Mouse (Mus musculus) MEL (cell line): ENCODE results near the gene Trim8. TPM values are rescaled to one million over a fixed set of nuclear protein-coding genes. Genes with fewer than 3 reads are reported as not detected.

Experiments used
- DNase-seq: peaks from one replicate; pipeline ENCODE4 v3.0.0; 2011; ENCODE audit warnings: low read depth, low spot score
- H3K27ac ChIP-seq: 2 replicates; pipeline ENCODE4 v1.5.1; 2012; ENCODE audit warnings: low read depth, mild to moderate bottlenecking, control low read depth, low read length, moderate library complexity; ENCODE audit not compliant: control insufficient read depth
- H3K27me3 ChIP-seq, 2 experiments: fragments of 150-350 bp in 1 of 2; sonication (generic) in 1 of 2; 2 replicates each; pipeline ENCODE4 v1.6.1; 2012; ENCODE audit warnings: low read length in 2 of 2, mild to moderate bottlenecking in 2 of 2, improper control_type of control experiment in 1 of 2, moderate library complexity in 1 of 2; ENCODE audit not compliant: insufficient read depth in 2 of 2, control insufficient read depth in 1 of 2
- H3K36me3 ChIP-seq, 2 experiments: 2 replicates each; pipeline ENCODE4 v1.6.1; 2012 to 2014; ENCODE audit warnings: low read length in 2 of 2, improper control_type of control experiment in 1 of 2, inconsistent platforms in 1 of 2, mild to moderate bottlenecking in 1 of 2; ENCODE audit not compliant: insufficient read depth in 2 of 2, control insufficient read depth in 1 of 2
- H3K4me1 ChIP-seq, 2 experiments: fragments of 150-350 bp in 1 of 2; sonication (generic) in 1 of 2; 2 replicates each; pipeline ENCODE4 v1.6.1; 2012; ENCODE audit warnings: low read length in 2 of 2, improper control_type of control experiment in 1 of 2, mild to moderate bottlenecking in 1 of 2; ENCODE audit not compliant: insufficient read depth in 2 of 2, control insufficient read depth in 1 of 2
- H3K4me3 ChIP-seq, 2 experiments: fragments of 150-350 bp in 1 of 2; sonication (generic) in 1 of 2; 2 replicates each; pipeline ENCODE4 v1.5.1; 2012; ENCODE audit warnings: low read depth in 2 of 2, low read length in 2 of 2, mild to moderate bottlenecking in 2 of 2, moderate library complexity in 2 of 2, control low read depth in 1 of 2, improper control_type of control experiment in 1 of 2; ENCODE audit not compliant: control insufficient read depth in 1 of 2, insufficient read depth in 1 of 2
- H3K79me2 ChIP-seq: 2 replicates; pipeline ENCODE4 v1.6.1; 2012; ENCODE audit warnings: mild to moderate bottlenecking, low read length, moderate library complexity; ENCODE audit not compliant: control insufficient read depth, poor library complexity, insufficient read depth
- H3K9ac ChIP-seq: 2 replicates; pipeline ENCODE4 v1.6.1; 2012; ENCODE audit warnings: low read depth, mild to moderate bottlenecking, control low read depth, low read length, moderate library complexity; ENCODE audit not compliant: control insufficient read depth, poor library complexity, severe bottlenecking
- H3K9me3 ChIP-seq: fragments of 150-350 bp; sonication (generic); replicated peaks from 2 replicates; pipeline ENCODE4 v1.6.1; 2012; ENCODE audit warnings: mild to moderate bottlenecking, low read length, improper control_type of control experiment, moderate library complexity; ENCODE audit not compliant: insufficient read depth
- BHLHE40 ChIP-seq: IDR thresholded peaks from 2 replicates; pipeline ENCODE4 v1.6.1; 2012; ENCODE audit warnings: low read depth, mild to moderate bottlenecking, inconsistent platforms, low read length, improper control_type of control experiment, borderline replicate concordance
- CHD1 ChIP-seq: IDR thresholded peaks from 2 replicates; pipeline ENCODE4 v1.6.1; 2012; ENCODE audit warnings: low read depth, mild to moderate bottlenecking, inconsistent platforms, low read length, improper control_type of control experiment
- CTCF ChIP-seq, 3 experiments: IDR thresholded peaks in 2 of 3; conservative IDR thresholded peaks in 1 of 3; 2 replicates each; pipeline ENCODE4 v1.5.1; 2011 to 2012; ENCODE audit warnings: low read length in 3 of 3, low read depth in 2 of 3, mild to moderate bottlenecking in 2 of 3, improper control_type of control experiment in 1 of 3, inconsistent platforms in 1 of 3, mixed read lengths in 1 of 3, moderate library complexity in 1 of 3; ENCODE audit not compliant: control insufficient read depth in 1 of 3, insufficient read depth in 1 of 3, poor library complexity in 1 of 3, severe bottlenecking in 1 of 3
- ETS1 ChIP-seq: IDR thresholded peaks from 2 replicates; pipeline ENCODE4 v1.6.1; 2012; ENCODE audit warnings: low read depth, mild to moderate bottlenecking, inconsistent platforms, low read length, improper control_type of control experiment, moderate library complexity
- GABPA ChIP-seq: IDR thresholded peaks from 2 replicates; pipeline ENCODE4 v1.6.1; 2012; ENCODE audit warnings: low read depth, mild to moderate bottlenecking, inconsistent platforms, low read length, improper control_type of control experiment, moderate library complexity
- GATA1 ChIP-seq: IDR thresholded peaks from 2 replicates; pipeline ENCODE4 v1.6.1; 2011; ENCODE audit warnings: low read depth, low read length, improper control_type of control experiment
- HCFC1 ChIP-seq: IDR thresholded peaks from 2 replicates; pipeline ENCODE4 v1.6.1; 2012; ENCODE audit warnings: low read depth, mild to moderate bottlenecking, inconsistent platforms, low read length, improper control_type of control experiment, moderate library complexity
- JUND ChIP-seq: IDR thresholded peaks from 2 replicates; pipeline ENCODE4 v1.6.1; 2011; ENCODE audit warnings: low read depth, mild to moderate bottlenecking, improper control_type of control experiment, low read length
- MAX ChIP-seq: IDR thresholded peaks from 2 replicates; pipeline ENCODE4 v1.6.1; 2011; ENCODE audit warnings: low read length, improper control_type of control experiment
- MAZ ChIP-seq: IDR thresholded peaks from 2 replicates; pipeline ENCODE4 v1.6.1; 2012; ENCODE audit warnings: low read depth, mild to moderate bottlenecking, inconsistent platforms, low read length, improper control_type of control experiment
- MEF2A ChIP-seq: IDR thresholded peaks from 2 replicates; pipeline ENCODE4 v1.6.1; 2014; ENCODE audit warnings: low read depth, mild to moderate bottlenecking, inconsistent platforms, low read length, improper control_type of control experiment; ENCODE audit not compliant: poor library complexity, insufficient replicate concordance, severe bottlenecking; ENCODE audit errors: extremely low read depth
- MXI1 ChIP-seq: IDR thresholded peaks from 2 replicates; pipeline ENCODE4 v1.6.1; 2011; ENCODE audit warnings: mild to moderate bottlenecking, low read depth, low read length, improper control_type of control experiment
- MYB ChIP-seq: IDR thresholded peaks from 2 replicates; pipeline ENCODE4 v1.6.1; 2011; ENCODE audit warnings: mild to moderate bottlenecking, low read depth, low read length, improper control_type of control experiment
- MYC ChIP-seq: IDR thresholded peaks from 2 replicates; pipeline ENCODE4 v1.6.1; 2011; ENCODE audit warnings: low read depth, mild to moderate bottlenecking, low read length, improper control_type of control experiment, moderate library complexity
- NELFE ChIP-seq: IDR thresholded peaks from 2 replicates; pipeline ENCODE4 v1.6.1; 2011; ENCODE audit warnings: low read depth, low read length, improper control_type of control experiment
- NRF1 ChIP-seq: IDR thresholded peaks from 2 replicates; pipeline ENCODE4 v1.6.1; 2014; ENCODE audit warnings: low read depth, mild to moderate bottlenecking, inconsistent platforms, low read length, improper control_type of control experiment, moderate library complexity; ENCODE audit not compliant: poor library complexity, insufficient read depth, severe bottlenecking
- POLR2A ChIP-seq, 2 experiments: IDR thresholded peaks; 2 replicates each; pipeline ENCODE4 v1.6.1; 2011 to 2012; ENCODE audit warnings: low read length in 2 of 2, mild to moderate bottlenecking in 2 of 2, control low read depth in 1 of 2, improper control_type of control experiment in 1 of 2, low read depth in 1 of 2, moderate library complexity in 1 of 2; ENCODE audit not compliant: control insufficient read depth in 1 of 2, insufficient read depth in 1 of 2, poor library complexity in 1 of 2
- POLR2AphosphoS2 ChIP-seq: IDR thresholded peaks from 2 replicates; pipeline ENCODE4 v1.6.1; 2011; ENCODE audit warnings: low read length, improper control_type of control experiment
- RCOR1 ChIP-seq: IDR thresholded peaks from 2 replicates; pipeline ENCODE4 v1.6.1; 2012; ENCODE audit warnings: low read depth, mild to moderate bottlenecking, inconsistent platforms, low read length, improper control_type of control experiment
- SMC3 ChIP-seq: IDR thresholded peaks from 2 replicates; pipeline ENCODE4 v1.6.1; 2011; ENCODE audit warnings: low read depth, low read length, improper control_type of control experiment
- TAL1 ChIP-seq: IDR thresholded peaks from 2 replicates; pipeline ENCODE4 v1.6.1; 2012; ENCODE audit warnings: mild to moderate bottlenecking, inconsistent platforms, low read length, moderate library complexity, mixed read lengths
- TCF12 ChIP-seq: IDR thresholded peaks from 2 replicates; pipeline ENCODE4 v1.6.1; 2014; ENCODE audit warnings: low read depth, mild to moderate bottlenecking, inconsistent platforms, low read length, improper control_type of control experiment, moderate library complexity
- UBTF ChIP-seq: IDR thresholded peaks from 2 replicates; pipeline ENCODE4 v1.6.1; 2012; ENCODE audit warnings: low read depth, mild to moderate bottlenecking, inconsistent platforms, low read length, improper control_type of control experiment, moderate library complexity, borderline replicate concordance; ENCODE audit not compliant: insufficient read depth
- ZNF384 ChIP-seq: IDR thresholded peaks from 2 replicates; pipeline ENCODE4 v1.6.1; 2012; ENCODE audit warnings: low read depth, mild to moderate bottlenecking, inconsistent platforms, low read length, improper control_type of control experiment
- polyA plus RNA-seq, 2 experiments: library from polyadenylated mRNA; stranded (reverse) in 1 of 2; unstranded in 1 of 2; fragments of >175 nt in 1 of 2; fragments of >200 nt in 1 of 2; gene quantifications; 2 replicates each; pipeline versions ENCODE4 v1.2.1 to v1.2.4; 2012; ENCODE audit warnings: low replicate concordance in 2 of 2, low read depth in 1 of 2; ENCODE audit not compliant: insufficient read length in 2 of 2, insufficient read depth in 1 of 2, missing spikeins in 1 of 2
- total RNA-seq: library from RNA; depleted of rRNA; stranded (reverse); fragments of 300-350 nt; gene quantifications from 2 replicates; pipeline ENCODE4 v1.2.3, GENCODE M21; 2012

Trim8 gene
- total and polyA plus RNA-seq, 3 experiments: 19.1 to 57.2 TPM; not detected in 1

GRCm38 (mm10) chr19:46499836-46500580 is 1.5 kb upstream of the Trim8 start (continued):
- TF ChIP-seq RCOR1 (peak; percentile 42; the same call in 1 of the 2 replicates), GABPA (no peak), CHD1 (no peak; the same call in 1 of the 2 replicates), TAL1 (no peak), POLR2A (IDR thresholded peaks at IDR 0.05; ENCODE audit: control insufficient read depth in 1 of 2, insufficient read depth in 1 of 2, low read depth in 1 of 2, low read length in 2 of 2, poor library complexity in 1 of 2) (peak; percentile 52 to 75; a peak in 3 of 4 replicates), BHLHE40 (peak; percentile 98), NRF1 (no peak)

GRCm38 (mm10) chr19:46500581-46501341 is 741 bp upstream of the Trim8 start:
- Histone ChIP-seq H3K27ac (peak overlapping the region; percentile 96), H3K9me3 (no peaks in the 10 kb centered on the region), H3K4me3 (peak overlapping the region; percentile 76 to 82), H3K36me3 (peaks cover 0 to 13% of the 10 kb centered on the region in 2 experiments; a peak in 2 of 4 replicates), H3K79me2 (peaks cover 50% of the 10 kb centered on the region), H3K4me1 (peaks cover 5 to 18% of the 10 kb centered on the region in 2 experiments; a peak in 3 of 4 replicates), H3K27me3 (no peaks in the 10 kb centered on the region), H3K9ac (peak overlapping the region; percentile 97)
- DNase-seq: peak; percentile 71
- TF ChIP-seq MAX: no peak
- no peak for TF ChIP-seq TAL1
- 0 out of 2 replicates have a peak, but pooled peaks have one; percentile 9 for TF ChIP-seq HCFC1
- peak; percentile 84 for TF ChIP-seq ZNF384
- peak; percentile 94 for TF ChIP-seq CHD1
- TF ChIP-seq SMC3: no peak
- TF ChIP-seq BHLHE40: no peak
- no peak for TF ChIP-seq JUND
- TF ChIP-seq RCOR1: no peak
- peak; percentile 56 for TF ChIP-seq MXI1
- TF ChIP-seq GATA1: no peak
- no peak for TF ChIP-seq POLR2AphosphoS2
- no peak for TF ChIP-seq MYB
- TF ChIP-seq POLR2A (IDR thresholded peaks at IDR 0.05; ENCODE audit: control insufficient read depth in 1 of 2, insufficient read depth in 1 of 2, low read depth in 1 of 2, low read length in 2 of 2, poor library complexity in 1 of 2): peak in 1 of 2 experiments; percentile 32; a peak in 2 of 4 replicates
- TF ChIP-seq MAZ: no peak
- TF ChIP-seq NELFE: peak; percentile 34; the same call in 1 of the 2 replicates
- TF ChIP-seq MEF2A: no peak
- no peak for TF ChIP-seq MYC
- TF ChIP-seq UBTF: peak; percentile 82; the same call in 1 of the 2 replicates
- no peak for TF ChIP-seq CTCF (IDR thresholded peaks at IDR 0.05 in 2 of 3, conservative IDR thresholded peaks at IDR 0.05 in 1 of 3; ENCODE audit: control insufficient read depth in 1 of 3, insufficient read depth in 1 of 3, low read depth in 2 of 3, low read length in 3 of 3, poor library complexity in 1 of 3, severe bottlenecking in 1 of 3)
- no peak for TF ChIP-seq TCF12
- TF ChIP-seq ETS1: no peak
